ENCODE assay signal across 16 mouse cellular contexts in the genomic region with DNA sequence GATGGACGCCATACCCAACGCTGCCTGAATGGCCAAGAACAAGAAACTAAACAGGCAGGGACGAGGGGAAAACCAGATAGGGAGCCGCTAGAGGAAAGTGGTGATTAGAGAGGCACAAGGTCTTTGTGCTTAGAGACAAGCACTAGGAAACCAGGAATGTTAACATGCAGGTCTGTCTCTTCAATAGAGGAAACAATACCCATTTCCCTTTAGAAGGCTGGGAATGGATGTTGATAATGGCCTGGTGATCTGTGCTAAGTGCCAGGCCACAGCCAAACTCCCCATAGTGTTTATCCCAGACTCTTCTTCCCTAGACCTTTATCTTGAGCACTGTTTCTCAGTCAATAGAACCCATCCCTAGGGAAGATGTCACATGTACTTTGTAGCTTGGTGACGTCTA.
"Had no signal": no experiment of that assay in that cellular context is flagged by ENCODE, and none has a peak within 500 bp of the region (broad histone marks: within the 10 kb centered on the region; RNA-seq: fewer than 3 reads in every experiment).

No protein-coding gene starts in this region.

- ATAC-seq: midbrain, embryonic 15.5 days had no signal

- H3K4me1 ChIP-seq: liver, embryonic 13.5 days; midbrain, embryonic 15.5 days; neural tube, embryonic 12.5 days; neural tube, embryonic 15.5 days had no signal

- H3K4me3 ChIP-seq: liver, embryonic 13.5 days; midbrain, embryonic 12.5 days; midbrain, embryonic 15.5 days; neural tube, embryonic 12.5 days; neural tube, embryonic 15.5 days had no signal

- H3K4me2 ChIP-seq: liver, embryonic 13.5 days; midbrain, embryonic 12.5 days; midbrain, embryonic 15.5 days; neural tube, embryonic 12.5 days; neural tube, embryonic 15.5 days had no signal

- H3K36me3 ChIP-seq: liver, embryonic 13.5 days; midbrain, embryonic 12.5 days; midbrain, embryonic 15.5 days; neural tube, embryonic 12.5 days; neural tube, embryonic 15.5 days had no signal

- DNase-seq: kidney, adult 9 months; kidney, postnatal 14 days; kidney, postnatal 4 days; layer of hippocampus, adult 9-11 months; liver, embryonic 13.5 days; lung, adult 2 months; lung, postnatal 14 days; lung, postnatal 4 days; right cerebral cortex, adult 18-20 months; right cerebral cortex, postnatal 14 days; right cerebral cortex, postnatal 4 days; thymus, postnatal 25 days had no signal

- H3K9me3 ChIP-seq: liver, embryonic 13.5 days; midbrain, embryonic 12.5 days; midbrain, embryonic 15.5 days; neural tube, embryonic 12.5 days; neural tube, embryonic 15.5 days had no signal

- H3K27ac ChIP-seq: liver, embryonic 13.5 days; midbrain, embryonic 12.5 days; midbrain, embryonic 15.5 days; neural tube, embryonic 12.5 days; neural tube, embryonic 15.5 days had no signal

- H3K27me3 ChIP-seq: liver, embryonic 13.5 days; midbrain, embryonic 12.5 days; midbrain, embryonic 15.5 days; neural tube, embryonic 12.5 days; neural tube, embryonic 15.5 days had no signal

- H3K9ac ChIP-seq: liver, embryonic 13.5 days; midbrain, embryonic 12.5 days; midbrain, embryonic 15.5 days; neural tube, embryonic 12.5 days; neural tube, embryonic 15.5 days had no signal
